Mouse (Mus musculus) ovary, postnatal 14 days (tissue): ENCODE results near the gene Tmc3.

Experiments used
- DNase-seq: peaks from one replicate; pipeline ENCODE4 v3.0.0; 2022; ENCODE audit warnings: low spot score

Tmc3 gene

GRCm38 (mm10) chr7:83668724-83669123 lies 84.0 kb downstream of the Tmc3 start:
- peak; percentile 59 for DNase-seq

- DNase-seq: no peak
Observed at GRCm38 (mm10) chr7:83671573-83671972, 86.8 kb downstream of the Tmc3 start.
